Mouse (Mus musculus) stomach, postnatal 0 days (tissue): ENCODE data around the gene Olfr50.

ENCODE experiments used
- CTCF ChIP-seq: IDR thresholded peaks from 2 replicates; pipeline ENCODE4 v1.5.1; 2016; ENCODE audit warnings: antibody characterized with exemption, low read depth, mild to moderate bottlenecking, moderate library complexity
- EP300 ChIP-seq: optimal IDR thresholded peaks from 2 replicates; pipeline ENCODE3; 2016; ENCODE audit warnings: antibody characterized with exemption

DNA sequence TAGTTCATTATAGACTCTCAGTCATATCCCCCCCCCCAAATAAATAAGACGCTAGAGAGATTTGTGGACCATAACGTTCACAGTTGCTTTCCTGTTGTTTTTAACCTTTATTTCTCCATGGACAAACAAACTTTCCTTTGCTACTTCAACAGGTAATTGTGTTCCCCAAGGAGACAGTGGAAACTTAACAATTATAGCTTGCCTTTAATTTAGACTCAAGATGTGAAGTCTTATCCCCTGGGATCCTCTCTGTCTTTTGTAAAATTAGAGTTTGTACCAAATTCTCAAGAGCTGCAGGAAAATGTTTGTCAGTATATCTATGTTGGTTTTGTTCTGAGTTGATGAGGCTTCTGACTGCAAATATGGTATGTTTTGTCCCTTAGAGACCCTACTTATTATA lies 6.4 kb upstream of the Olfr50 start, which contains the start of gene Olfr348:
- TF ChIP-seq CTCF (no peak), EP300 (no peak)
